Mouse (Mus musculus): ENCODE results near the gene Lrrc74b.
"Not testable (repeated sequence)": the region's sequence is repeated elsewhere in the genome, so short reads cannot be mapped to it uniquely, and the experiment has no call there.

The Lrrc74b gene

GRCm38 (mm10) chr16:17552837-17553236 lies 8.2 kb downstream of the Lrrc74b start:
- in situ Hi-C loops (cut with MboI), result no loop called here

GRCm38 (mm10) chr16:17542632-17543031 lies 18.4 kb downstream of the Lrrc74b start:
- in situ Hi-C loops (cut with MboI), result no loop called here

GRCm38 (mm10) chr16:17536584-17536983 lies 24.5 kb downstream of the Lrrc74b start:
- in situ Hi-C loops (cut with MboI), result no loop called here

- in situ Hi-C loops (cut with MboI), result no loop called here
These were observed 28.2 kb downstream of the Lrrc74b start for GRCm38 (mm10) chr16:17532676-17533329.

- in situ Hi-C loops (cut with MboI), result no loop called here
These were observed 28.8 kb downstream of the Lrrc74b start for GRCm38 (mm10) chr16:17532271-17532670.

GRCm38 (mm10) chr16:17530640-17531288 lies 30.3 kb downstream of the Lrrc74b start, which contains the start of gene Thap7:
Gene Thap7 (minus strand): TSS chr16:17531136.
- in situ Hi-C loops (cut with MboI), result no loop called here

- in situ Hi-C loops (cut with MboI), result no loop called here
These were observed 31.0 kb downstream of the Lrrc74b start for GRCm38 (mm10) chr16:17529981-17530586.

- in situ Hi-C loops (cut with MboI), result no loop called here
These were observed 32.8 kb downstream of the Lrrc74b start for GRCm38 (mm10) chr16:17528276-17528675.

GRCm38 (mm10) chr16:17527606-17528005 lies 33.4 kb downstream of the Lrrc74b start:
- in situ Hi-C loops (cut with MboI), result no loop called here

- in situ Hi-C loops (cut with MboI), result no loop called here
These were observed 34.8 kb downstream of the Lrrc74b start for GRCm38 (mm10) chr16:17526223-17526622.

GRCm38 (mm10) chr16:17525524-17525923 lies 35.5 kb downstream of the Lrrc74b start:
- in situ Hi-C loops (cut with MboI), result no loop called here

- in situ Hi-C loops (cut with MboI), result no loop called here
These were observed 36.9 kb downstream of the Lrrc74b start for GRCm38 (mm10) chr16:17524156-17524555.

GRCm38 (mm10) chr16:17518910-17519309 lies 42.1 kb downstream of the Lrrc74b start:
- in situ Hi-C loops (cut with MboI), result no loop called here

- in situ Hi-C loops (cut with MboI), result no loop called here
These were observed 49.6 kb downstream of the Lrrc74b start for GRCm38 (mm10) chr16:17511431-17511830.

GRCm38 (mm10) chr16:17510686-17511085 lies 50.4 kb downstream of the Lrrc74b start:
- in situ Hi-C loops (cut with MboI), result no loop called here

GRCm38 (mm10) chr16:17510143-17510542 lies 50.9 kb downstream of the Lrrc74b start:
- in situ Hi-C loops (cut with MboI), result no loop called here

- in situ Hi-C loops (cut with MboI), result no loop called here
These were observed 51.8 kb downstream of the Lrrc74b start for GRCm38 (mm10) chr16:17509240-17509597.

GRCm38 (mm10) chr16:17508546-17509239 lies 52.4 kb downstream of the Lrrc74b start, which contains the start of gene Lztr1:
Gene Lztr1 (plus strand): TSS chr16:17508688.
- in situ Hi-C loops (cut with MboI), result no loop called here

GRCm38 (mm10) chr16:17508031-17508430 lies 53.0 kb downstream of the Lrrc74b start:
- in situ Hi-C loops (cut with MboI), result not testable (repeated sequence)

- in situ Hi-C loops (cut with MboI), result no loop called here
These were observed 54.0 kb downstream of the Lrrc74b start for GRCm38 (mm10) chr16:17507018-17507552.

- in situ Hi-C loops (cut with MboI), result no loop called here
These were observed 58.4 kb downstream of the Lrrc74b start for GRCm38 (mm10) chr16:17502681-17503080.

- in situ Hi-C loops (cut with MboI), result no loop called here
These were observed 61.7 kb downstream of the Lrrc74b start for GRCm38 (mm10) chr16:17499249-17499883.

All from mature B cell (primary cell).